Mouse (Mus musculus) megakaryocyte-erythroid progenitor cell, adult 5 weeks (primary cell): Measurements from ENCODE around the gene Clic5. TPM values are rescaled to one million over a fixed set of nuclear protein-coding genes. Genes with fewer than 3 reads are reported as not detected.

Experiments
- polyA plus RNA-seq: library from polyadenylated mRNA; stranded (reverse); fragments of >175 nt; gene quantifications from 2 replicates; pipeline ENCODE4 v1.2.3, GENCODE M21; 2012

Gene Clic5
- 0.19 and 0.26 TPM in 2 replicates for polyA plus RNA-seq

GRCm38 (mm10) chr17:44188042-44188768, at the start of gene Clic5:
TSS of gene Clic5 (plus strand) at chr17:44188584.

Other genes starting within 250 kb of the Clic5 start
- gene Enpp5, start 109.8 kb upstream of the Clic5 start, polyA plus RNA-seq = 0.60 and 1.00 TPM in 2 replicates
- gene Enpp4, start 82.8 kb upstream of the Clic5 start, polyA plus RNA-seq = 0.90 and 0.97 TPM in 2 replicates